Mouse (Mus musculus) liver, embryonic 14.5 days (tissue): ENCODE data around the gene Lonrf2.

Experiments
- CTCF ChIP-seq: IDR thresholded peaks from 2 replicates; pipeline ENCODE4 v1.5.1; 2016; ENCODE audit warnings: antibody characterized with exemption, low read depth, control low read depth
- EP300 ChIP-seq: IDR thresholded peaks from 2 replicates; pipeline ENCODE4 v1.6.1; 2016; ENCODE audit warnings: antibody characterized with exemption, low read depth

DNA sequence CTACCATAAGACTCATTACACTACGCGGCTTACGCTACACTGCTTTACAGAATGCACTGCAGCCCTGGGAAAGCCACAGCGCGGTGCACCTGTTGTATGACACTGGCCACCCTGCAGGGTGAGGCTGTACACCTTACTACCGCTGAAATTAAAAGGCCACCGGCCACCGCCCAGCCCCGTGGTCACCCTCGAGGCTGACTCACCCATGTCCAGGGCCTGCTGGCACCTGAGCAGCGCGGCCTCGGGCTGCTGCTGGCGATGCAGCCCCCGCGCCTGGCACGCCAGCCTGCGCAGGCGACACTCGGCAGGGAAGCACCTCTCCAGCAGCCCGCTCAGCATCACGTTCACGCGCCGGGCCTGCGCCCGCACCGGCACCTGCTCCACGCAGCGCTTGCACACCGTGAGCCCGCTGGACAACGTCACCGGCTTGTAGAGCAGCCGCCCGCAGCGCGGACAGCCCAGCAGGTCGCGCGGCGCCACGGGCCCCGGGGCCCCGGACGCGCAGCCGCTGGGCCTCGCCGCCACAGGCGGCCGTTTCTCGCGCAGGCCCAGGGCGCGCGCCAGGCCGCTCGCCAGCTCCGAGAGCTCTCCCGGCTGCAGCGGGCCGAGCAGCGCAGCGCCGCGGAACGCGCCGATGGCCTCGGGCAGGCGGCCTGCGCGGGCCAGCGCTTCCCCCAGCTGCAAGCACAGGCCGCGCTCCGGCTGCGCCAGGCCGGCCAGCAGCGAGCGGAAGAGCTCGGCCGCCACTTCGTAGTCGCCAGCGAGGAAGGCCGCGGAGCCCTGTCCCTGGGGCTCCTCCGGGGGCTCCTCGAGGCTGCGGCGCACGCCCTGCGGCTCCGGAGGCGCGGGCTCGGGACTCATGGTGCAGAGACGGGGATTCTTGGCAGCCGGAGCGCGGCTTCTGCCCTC is 689 bp downstream of the Lonrf2 start:
- no peak for TF ChIP-seq CTCF
- TF ChIP-seq EP300, result no peak
